Mouse (Mus musculus) megakaryocyte, embryonic 14.5 days (primary cell): ENCODE measurements at regions not wholly inside any gene's neighbourhood (a gene's known extent, or its start where the extent isn't known, plus 50 kb on each side); places are given as distances from the start of the nearest gene placed in this dataset.
"Not testable (repeated sequence)": the region's sequence is repeated elsewhere in the genome, so short reads cannot be mapped to it uniquely, and the experiment has no call there.

Experiments
- H3K27me3 ChIP-seq: replicated peaks from 2 replicates; pipeline ENCODE3; 2012; ENCODE audit warnings: inconsistent platforms
- H3K36me3 ChIP-seq: replicated peaks from 2 replicates; pipeline ENCODE3; 2012; ENCODE audit warnings: low read length, inconsistent platforms, mixed read lengths
- H3K4me1 ChIP-seq: 2 replicates; pipeline ENCODE4 v1.6.1; 2012; ENCODE audit warnings: inconsistent platforms
- H3K4me3 ChIP-seq: replicated peaks from 2 replicates; pipeline ENCODE3; 2012; ENCODE audit warnings: moderate library complexity, mild to moderate bottlenecking, inconsistent platforms
- H3K9me3 ChIP-seq: 2 replicates; pipeline ENCODE4 v1.6.1; 2012; ENCODE audit warnings: inconsistent platforms
- FLI1 ChIP-seq: IDR thresholded peaks from 2 replicates; pipeline ENCODE4 v1.6.1; 2012; ENCODE audit warnings: low read length, inconsistent platforms, mixed read lengths
- GATA1 ChIP-seq: IDR thresholded peaks from 3 replicates; pipeline ENCODE4 v1.6.1; 2012; ENCODE audit warnings: mixed read lengths, low read length, inconsistent platforms, borderline replicate concordance

- H3K9me3 ChIP-seq, H3K36me3 ChIP-seq, H3K4me3 ChIP-seq, H3K4me1 ChIP-seq, H3K27me3 ChIP-seq: not testable (repeated sequence)
Measured at GRCm38 (mm10) chr14:124801589-124801988, 124.7 kb upstream of the Fgf14 start.

- TF ChIP-seq GATA1 (no peak), FLI1 (no peak)
- Histone ChIP-seq H3K4me3 (no peak overlapping the region), H3K36me3 (no peaks in the 10 kb centered on the region), H3K9me3 (0 out of 2 replicates have a peak, but pooled peaks cover 4% of the 10 kb centered on the region), H3K27me3 (no peaks in the 10 kb centered on the region), H3K4me1 (no peaks in the 10 kb centered on the region)
Measured at GRCm38 (mm10) chr14:124800421-124800820, 123.5 kb upstream of the Fgf14 start.

- Histone ChIP-seq H3K36me3 (no peaks in the 10 kb centered on the region), H3K4me1 (no peaks in the 10 kb centered on the region), H3K9me3 (peaks cover 3% of the 10 kb centered on the region; the same call in 1 of the 2 replicates), H3K27me3 (no peaks in the 10 kb centered on the region), H3K4me3 (peak overlapping the region; percentile 26)
- TF ChIP-seq FLI1 (no peak), GATA1 (no peak)
Measured at GRCm38 (mm10) chr14:124775402-124775801, 98.5 kb upstream of the Fgf14 start.

- H3K4me3 ChIP-seq, result no peak overlapping the region
- no peaks in the 10 kb centered on the region for H3K4me1 ChIP-seq
- no peaks in the 10 kb centered on the region for H3K27me3 ChIP-seq
- H3K36me3 ChIP-seq, result no peaks in the 10 kb centered on the region
- H3K9me3 ChIP-seq, result peaks cover 3% of the 10 kb centered on the region; the same call in 1 of the 2 replicates
- TF ChIP-seq FLI1 (no peak), GATA1 (no peak)
Measured at GRCm38 (mm10) chr14:124767996-124768395, 91.1 kb upstream of the Fgf14 start.

- H3K9me3 ChIP-seq, result peaks cover 3% of the 10 kb centered on the region; the same call in 1 of the 2 replicates
- H3K27me3 ChIP-seq, result no peaks in the 10 kb centered on the region
- TF ChIP-seq GATA1, result no peak
- no peak for TF ChIP-seq FLI1
- H3K36me3 ChIP-seq, result no peaks in the 10 kb centered on the region
- H3K4me1 ChIP-seq, result no peaks in the 10 kb centered on the region
- H3K4me3 ChIP-seq, result no peak overlapping the region
Measured at GRCm38 (mm10) chr14:124767234-124767633, 90.3 kb upstream of the Fgf14 start.

- TF ChIP-seq GATA1 (no peak), FLI1 (no peak)
- Histone ChIP-seq H3K4me1 (no peaks in the 10 kb centered on the region), H3K9me3 (no peaks in the 10 kb centered on the region), H3K27me3 (no peaks in the 10 kb centered on the region), H3K4me3 (no peak overlapping the region), H3K36me3 (no peaks in the 10 kb centered on the region)
Measured at GRCm38 (mm10) chr14:124742491-124742890, 65.6 kb upstream of the Fgf14 start.
